Mouse (Mus musculus): ENCODE measurements at regions not wholly inside any gene's neighbourhood (a gene's known extent, or its start where the extent isn't known, plus 50 kb on each side); places are given as distances from the start of the nearest gene placed in this dataset.
A peak's percentile ranks its signal among the peaks of the same experiment; 100 is the strongest.

GRCm38 (mm10) chr14:47795062-47795461 is 146.8 kb downstream of the Ktn1 start:
- H3K27ac ChIP-seq (ENCODE audit: low read depth, low read length) = no peak overlapping the region
- H3K9me3 ChIP-seq (ENCODE audit: control insufficient read depth, low read length) = no peaks in the 10 kb centered on the region
- no peak overlapping the region for H3K4me2 ChIP-seq (ENCODE audit: low read depth)
- WGBS = 85% methylated on average over 4 of the region's 4 CpGs
- H3K4me1 ChIP-seq (ENCODE audit: control insufficient read depth, insufficient read depth, low read length) = no peaks in the 10 kb centered on the region
- no peak overlapping the region for H3K4me3 ChIP-seq (ENCODE audit: low read depth, low read length)
- ATAC-seq (ENCODE audit: insufficient read depth, low FRiP score, low TSS enrichment) (no peak), DNase-seq (ENCODE audit: low spot score) (no peak)
- no peaks in the 10 kb centered on the region for H3K36me3 ChIP-seq (ENCODE audit: control insufficient read depth, insufficient read depth, low read length)
- H3K9ac ChIP-seq (ENCODE audit: low read length) = no peak overlapping the region
- H3K27me3 ChIP-seq (ENCODE audit: control insufficient read depth, insufficient read depth, low read length) = no peaks in the 10 kb centered on the region

GRCm38 (mm10) chr14:47798203-47798602 is 150.0 kb downstream of the Ktn1 start:
- ATAC-seq (ENCODE audit: insufficient read depth, low FRiP score, low TSS enrichment) (no peak), DNase-seq (ENCODE audit: low spot score) (no peak)
- 91% methylated on average over 3 of the region's 3 CpGs for WGBS
- Histone ChIP-seq H3K27me3 (ENCODE audit: control insufficient read depth, insufficient read depth, low read length) (no peaks in the 10 kb centered on the region), H3K4me1 (ENCODE audit: control insufficient read depth, insufficient read depth, low read length) (no peaks in the 10 kb centered on the region), H3K4me3 (ENCODE audit: low read depth, low read length) (no peak overlapping the region), H3K36me3 (ENCODE audit: control insufficient read depth, insufficient read depth, low read length) (no peaks in the 10 kb centered on the region), H3K27ac (ENCODE audit: low read depth, low read length) (no peak overlapping the region), H3K9me3 (ENCODE audit: control insufficient read depth, low read length) (no peaks in the 10 kb centered on the region), H3K4me2 (ENCODE audit: low read depth) (no peak overlapping the region), H3K9ac (ENCODE audit: low read length) (no peak overlapping the region)

GRCm38 (mm10) chr14:47799564-47799963 is 151.3 kb downstream of the Ktn1 start:
- Histone ChIP-seq H3K4me1 (ENCODE audit: control insufficient read depth, insufficient read depth, low read length) (no peaks in the 10 kb centered on the region), H3K9ac (ENCODE audit: low read length) (no peak overlapping the region), H3K27me3 (ENCODE audit: control insufficient read depth, insufficient read depth, low read length) (no peaks in the 10 kb centered on the region), H3K4me3 (ENCODE audit: low read depth, low read length) (no peak overlapping the region), H3K27ac (ENCODE audit: low read depth, low read length) (no peak overlapping the region), H3K4me2 (ENCODE audit: low read depth) (no peak overlapping the region), H3K36me3 (ENCODE audit: control insufficient read depth, insufficient read depth, low read length) (no peaks in the 10 kb centered on the region), H3K9me3 (ENCODE audit: control insufficient read depth, low read length) (no peaks in the 10 kb centered on the region)
- DNase-seq (ENCODE audit: low spot score) (no peak), ATAC-seq (ENCODE audit: insufficient read depth, low FRiP score, low TSS enrichment) (no peak)
- 81% methylated on average over 2 of the region's 2 CpGs for WGBS

- Histone ChIP-seq H3K4me3 (ENCODE audit: low read depth, low read length) (no peak overlapping the region), H3K9me3 (ENCODE audit: control insufficient read depth, low read length) (no peaks in the 10 kb centered on the region), H3K4me2 (ENCODE audit: low read depth) (no peak overlapping the region), H3K36me3 (ENCODE audit: control insufficient read depth, insufficient read depth, low read length) (no peaks in the 10 kb centered on the region), H3K4me1 (ENCODE audit: control insufficient read depth, insufficient read depth, low read length) (peaks cover 9% of the 10 kb centered on the region), H3K27me3 (ENCODE audit: control insufficient read depth, insufficient read depth, low read length) (no peaks in the 10 kb centered on the region), H3K27ac (ENCODE audit: low read depth, low read length) (no peak overlapping the region), H3K9ac (ENCODE audit: low read length) (no peak overlapping the region)
- WGBS = 55% methylated on average over 1 of the region's 1 CpGs
- ATAC-seq (ENCODE audit: insufficient read depth, low FRiP score, low TSS enrichment) (peak; percentile 54; the same call in 1 of the 2 replicates), DNase-seq (ENCODE audit: low spot score) (no peak)
These were observed 157.0 kb downstream of the Ktn1 start for GRCm38 (mm10) chr14:47805202-47805601.

GRCm38 (mm10) chr14:47805771-47806535 is 157.7 kb downstream of the Ktn1 start:
- 31% methylated on average over 9 of the region's 9 CpGs for WGBS
- DNase-seq (ENCODE audit: low spot score) = peak; percentile 26
- H3K9me3 ChIP-seq (ENCODE audit: control insufficient read depth, low read length) = no peaks in the 10 kb centered on the region
- H3K9ac ChIP-seq (ENCODE audit: low read length) = no peak overlapping the region
- no peaks in the 10 kb centered on the region for H3K36me3 ChIP-seq (ENCODE audit: control insufficient read depth, insufficient read depth, low read length)
- no peak overlapping the region for H3K27ac ChIP-seq (ENCODE audit: low read depth, low read length)
- H3K4me1 ChIP-seq (ENCODE audit: control insufficient read depth, insufficient read depth, low read length) = peaks cover 9% of the 10 kb centered on the region
- H3K27me3 ChIP-seq (ENCODE audit: control insufficient read depth, insufficient read depth, low read length) = no peaks in the 10 kb centered on the region
- no peak overlapping the region for H3K4me3 ChIP-seq (ENCODE audit: low read depth, low read length)
- no peak overlapping the region for H3K4me2 ChIP-seq (ENCODE audit: low read depth)
- ATAC-seq (ENCODE audit: insufficient read depth, low FRiP score, low TSS enrichment) = peak; percentile 78

- Histone ChIP-seq H3K4me1 (ENCODE audit: control insufficient read depth, insufficient read depth, low read length) (peaks cover 9% of the 10 kb centered on the region), H3K9me3 (ENCODE audit: control insufficient read depth, low read length) (no peaks in the 10 kb centered on the region), H3K4me3 (ENCODE audit: low read depth, low read length) (no peak overlapping the region), H3K27ac (ENCODE audit: low read depth, low read length) (no peak overlapping the region), H3K27me3 (ENCODE audit: control insufficient read depth, insufficient read depth, low read length) (no peaks in the 10 kb centered on the region), H3K4me2 (ENCODE audit: low read depth) (no peak overlapping the region), H3K36me3 (ENCODE audit: control insufficient read depth, insufficient read depth, low read length) (no peaks in the 10 kb centered on the region), H3K9ac (ENCODE audit: low read length) (no peak overlapping the region)
- ATAC-seq (ENCODE audit: insufficient read depth, low FRiP score, low TSS enrichment) (peak; percentile 58), DNase-seq (ENCODE audit: low spot score) (peak; percentile 46)
- WGBS = 49% methylated on average over 10 of the region's 10 CpGs
These were observed 160.1 kb downstream of the Ktn1 start for GRCm38 (mm10) chr14:47808097-47808910.

GRCm38 (mm10) chr14:47818224-47818623 is 170.0 kb downstream of the Ktn1 start:
- Histone ChIP-seq H3K9me3 (ENCODE audit: control insufficient read depth, low read length) (no peaks in the 10 kb centered on the region), H3K4me1 (ENCODE audit: control insufficient read depth, insufficient read depth, low read length) (no peaks in the 10 kb centered on the region), H3K4me3 (ENCODE audit: low read depth, low read length) (no peak overlapping the region), H3K9ac (ENCODE audit: low read length) (no peak overlapping the region), H3K27me3 (ENCODE audit: control insufficient read depth, insufficient read depth, low read length) (no peaks in the 10 kb centered on the region), H3K36me3 (ENCODE audit: control insufficient read depth, insufficient read depth, low read length) (no peaks in the 10 kb centered on the region), H3K27ac (ENCODE audit: low read depth, low read length) (no peak overlapping the region), H3K4me2 (ENCODE audit: low read depth) (no peak overlapping the region)
- 85% methylated on average over 3 of the region's 3 CpGs for WGBS
- ATAC-seq (ENCODE audit: insufficient read depth, low FRiP score, low TSS enrichment) (no peak), DNase-seq (ENCODE audit: low spot score) (no peak)

- no peak overlapping the region for H3K4me3 ChIP-seq (ENCODE audit: low read depth, low read length)
- WGBS = 70% methylated on average over 3 of the region's 3 CpGs
- H3K9me3 ChIP-seq (ENCODE audit: control insufficient read depth, low read length) = no peaks in the 10 kb centered on the region
- no peak overlapping the region for H3K9ac ChIP-seq (ENCODE audit: low read length)
- no peaks in the 10 kb centered on the region for H3K36me3 ChIP-seq (ENCODE audit: control insufficient read depth, insufficient read depth, low read length)
- no peak overlapping the region for H3K4me2 ChIP-seq (ENCODE audit: low read depth)
- no peak for ATAC-seq (ENCODE audit: insufficient read depth, low FRiP score, low TSS enrichment)
- H3K27ac ChIP-seq (ENCODE audit: low read depth, low read length) = no peak overlapping the region
- no peaks in the 10 kb centered on the region for H3K4me1 ChIP-seq (ENCODE audit: control insufficient read depth, insufficient read depth, low read length)
- DNase-seq (ENCODE audit: low spot score) = no peak
- no peaks in the 10 kb centered on the region for H3K27me3 ChIP-seq (ENCODE audit: control insufficient read depth, insufficient read depth, low read length)
These were observed 170.4 kb downstream of the Ktn1 start for GRCm38 (mm10) chr14:47818641-47819040.

All from neural tube, embryonic 11.5 days (tissue).